Mouse (Mus musculus) mesoderm, embryonic 11.5 days (tissue): ENCODE results near the gene Il18rap.
A peak's percentile ranks its signal among the peaks of the same experiment; 100 is the strongest.
"Not testable (repeated sequence)": the region's sequence is repeated elsewhere in the genome, so short reads cannot be mapped to it uniquely, and the experiment has no call there.

Source experiments
- DNase-seq: peaks from one replicate; pipeline ENCODE4 v3.0.0-alpha.2; 2012; ENCODE audit warnings: low read depth, low spot score

Gene Il18rap

DNA sequence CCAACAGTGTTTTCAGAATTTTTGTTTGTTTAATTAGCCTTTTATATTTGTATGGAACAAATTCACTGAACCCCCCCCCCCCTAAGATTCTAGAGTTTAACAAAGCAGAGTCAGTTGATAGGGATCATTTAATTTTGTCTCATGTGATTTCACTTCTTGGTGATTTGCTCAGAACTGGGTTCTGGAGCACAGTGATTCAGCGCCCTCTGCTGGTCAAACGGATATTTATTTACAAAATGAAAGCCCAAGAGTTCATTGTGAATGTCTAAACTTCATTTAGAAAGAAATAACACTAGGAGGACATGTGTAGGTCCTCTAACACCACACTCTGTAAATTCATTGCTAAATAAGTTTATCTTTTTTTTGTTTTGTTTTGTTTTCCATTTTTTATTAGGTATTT, 29.5 kb downstream of the Il18rap start:
- peak; percentile 73 for DNase-seq

DNA sequence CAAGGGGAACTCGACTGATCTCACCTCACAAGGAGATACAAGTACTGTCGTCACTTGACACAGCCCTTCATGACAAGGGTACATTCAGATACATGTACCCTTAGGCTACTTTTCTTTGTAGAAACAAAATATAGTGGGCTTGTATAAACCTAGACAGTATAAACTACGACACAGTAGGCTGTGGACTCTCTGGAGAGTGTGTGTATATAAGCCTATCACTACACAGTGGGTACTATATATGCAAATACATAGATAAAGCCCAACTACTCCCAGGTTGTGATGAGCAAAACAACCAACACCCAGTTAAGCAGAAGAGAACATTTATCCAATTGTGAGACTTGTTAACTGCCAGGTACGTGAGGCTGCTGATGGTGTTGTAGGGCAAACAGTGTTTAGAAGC, 31.5 kb downstream of the Il18rap start:
- no peak for DNase-seq

DNA sequence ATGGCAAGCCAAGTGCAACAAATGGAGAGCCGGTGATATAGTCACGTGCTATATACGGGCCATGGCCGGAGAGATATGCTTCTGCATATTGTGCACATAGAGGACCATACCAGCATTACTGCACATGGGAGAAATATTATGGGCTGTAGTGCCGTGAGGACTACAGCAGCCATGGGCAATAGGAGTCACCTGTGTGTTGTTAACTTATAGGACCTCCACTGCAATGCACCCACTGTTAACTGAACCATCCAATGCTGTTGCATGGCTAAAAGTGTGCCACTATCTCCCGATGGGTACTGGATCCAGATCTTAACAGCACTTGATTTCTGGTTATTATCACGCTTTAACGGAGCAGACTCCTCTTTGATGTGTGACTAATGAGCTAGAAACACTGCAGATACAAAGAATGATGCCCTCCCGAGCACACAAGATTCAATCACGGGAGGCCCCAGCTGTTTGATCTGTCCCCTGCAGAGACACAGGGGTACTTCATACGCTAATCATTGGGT, 32.0 kb downstream of the Il18rap start:
- no peak for DNase-seq

DNA sequence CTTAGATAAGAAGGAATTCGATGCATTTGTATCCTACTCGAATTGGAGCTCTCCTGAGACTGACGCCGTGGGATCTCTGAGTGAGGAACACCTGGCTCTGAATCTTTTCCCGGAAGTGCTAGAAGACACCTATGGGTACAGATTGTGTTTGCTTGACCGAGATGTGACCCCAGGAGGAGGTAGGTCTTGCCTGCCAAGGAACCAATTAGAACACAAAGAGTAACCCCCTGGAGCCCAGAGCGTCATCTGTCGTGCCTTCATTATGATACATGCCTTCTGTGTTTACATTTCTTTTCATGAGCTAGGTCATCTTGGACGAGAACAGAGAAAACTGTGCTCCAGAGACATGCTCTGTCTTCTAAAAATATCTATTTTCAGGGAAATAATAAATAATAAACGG, 32.6 kb downstream of the Il18rap start:
- peak; percentile 21 for DNase-seq

DNA sequence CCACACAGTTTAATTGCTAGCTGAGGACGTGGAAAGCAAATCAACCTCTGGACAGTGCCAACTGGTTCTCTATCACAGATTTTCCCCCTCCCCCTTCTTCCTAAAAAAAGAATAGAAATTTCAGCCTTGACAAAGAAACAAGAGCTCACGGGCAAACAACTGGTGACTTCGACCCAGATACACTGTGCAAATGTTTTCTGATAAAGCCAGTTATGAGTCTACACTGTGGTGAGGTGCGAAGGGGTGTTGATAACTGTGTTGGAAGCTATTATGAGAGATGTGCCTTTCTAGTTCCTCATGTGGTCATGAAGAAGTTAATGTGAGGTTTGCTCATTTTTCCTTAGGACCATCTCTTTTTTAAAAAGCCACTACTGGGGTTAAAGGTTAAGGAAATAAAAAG, 54.2 kb downstream of the Il18rap start:
- no peak for DNase-seq

DNA sequence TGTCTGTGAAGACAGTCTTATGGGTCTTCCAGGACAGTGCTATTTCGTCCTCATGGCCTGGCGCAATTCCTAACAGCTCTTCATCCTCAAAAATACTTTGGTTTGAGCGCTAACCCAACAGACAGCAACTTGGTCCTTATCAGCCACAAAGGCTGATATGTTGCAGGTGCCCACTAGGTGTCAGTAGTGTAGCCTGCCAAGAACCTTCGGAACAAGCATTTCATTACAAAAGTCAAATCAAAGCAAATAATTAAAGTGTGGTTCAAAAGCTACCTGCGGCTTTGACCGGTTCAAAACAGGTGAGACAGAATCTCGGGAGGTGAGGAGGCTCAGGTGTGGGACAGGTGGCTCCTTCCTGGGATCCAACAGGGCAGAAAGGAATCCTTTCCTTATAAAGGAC, 64.6 kb downstream of the Il18rap start, which contains the start of gene Slc9a4:
Slc9a4 (plus strand) TSS at position 298 of the 400 bp plus-strand sequence.
- peak; percentile 48 for DNase-seq

DNA sequence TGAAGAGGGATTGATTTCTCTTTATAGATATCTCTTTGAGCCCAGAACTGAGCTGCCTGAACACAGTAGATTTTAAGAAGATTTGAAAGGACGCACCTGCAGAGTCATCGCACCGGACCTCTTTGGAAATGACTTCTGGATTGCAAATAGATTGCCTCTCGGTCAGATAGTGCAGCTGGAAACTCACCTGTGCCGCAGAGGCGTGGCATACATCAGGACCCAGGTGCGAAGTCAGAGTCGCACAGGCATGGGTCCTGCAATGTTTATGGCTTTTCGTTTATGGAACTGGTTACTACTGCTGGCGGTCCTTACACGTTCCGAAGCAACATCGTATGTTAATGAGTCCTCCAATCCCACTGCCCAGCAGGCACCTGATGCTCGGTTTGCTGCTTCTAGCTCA, 65.1 kb downstream of the Il18rap start:
- DNase-seq: no peak

DNA sequence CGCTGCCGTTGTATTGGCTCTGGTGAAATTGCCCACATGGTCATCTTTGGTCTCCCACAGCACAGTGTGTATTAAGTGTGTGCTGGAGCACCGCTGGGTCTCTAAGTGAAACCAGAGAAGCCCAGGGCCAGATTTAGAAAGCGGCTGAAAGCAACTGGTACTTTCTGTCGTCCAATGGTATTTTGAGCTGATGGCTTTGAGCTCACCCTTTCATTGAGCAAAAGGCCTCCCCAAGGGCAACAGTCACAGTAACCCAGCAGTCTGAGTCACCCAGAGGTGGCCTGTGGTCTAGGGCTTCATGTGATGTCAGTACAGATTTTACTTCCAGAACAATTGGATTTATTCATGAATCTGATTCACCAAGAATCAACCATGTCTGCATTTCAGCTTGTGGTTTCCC, 71.6 kb downstream of the Il18rap start:
- DNase-seq: no peak

DNA sequence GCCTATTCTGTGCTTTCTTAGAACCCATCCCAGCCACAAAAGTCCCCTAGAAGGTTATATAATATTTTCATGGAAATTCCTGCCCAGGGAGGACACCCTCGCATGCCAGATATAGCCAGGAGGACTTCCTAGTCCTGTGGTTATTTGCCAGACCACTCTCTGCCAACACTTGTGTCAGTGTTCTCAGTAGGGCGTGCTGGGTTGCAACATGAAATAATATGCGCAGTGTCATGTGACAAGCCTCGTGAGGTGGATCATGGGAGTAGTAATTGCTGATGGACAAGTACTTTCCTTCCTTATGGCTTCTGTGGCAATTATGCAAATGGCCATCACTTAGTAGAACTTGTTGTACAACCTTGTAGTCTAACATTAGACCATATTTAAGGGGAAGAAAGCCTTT, 75.8 kb downstream of the Il18rap start:
- no peak for DNase-seq

DNA sequence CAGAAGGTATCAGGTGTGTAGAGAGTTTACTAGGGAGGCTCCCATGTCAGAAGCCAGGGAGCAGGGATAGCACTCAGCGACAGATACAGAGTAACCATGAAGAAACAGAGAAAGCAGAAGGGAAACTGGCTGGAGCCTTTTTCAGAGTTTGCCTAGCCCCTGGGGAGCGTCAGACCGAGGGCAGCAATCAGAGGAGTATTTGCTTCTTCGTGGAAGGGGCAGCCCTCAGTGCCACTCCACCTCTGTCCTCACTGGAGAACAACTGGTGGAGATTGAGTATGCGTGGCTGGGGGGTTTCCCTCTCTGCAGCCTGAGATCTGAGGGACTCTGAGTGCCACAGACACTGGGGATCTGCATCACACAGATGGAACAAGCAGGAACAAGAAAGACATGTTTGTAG, 82.7 kb downstream of the Il18rap start:
- no peak for DNase-seq

- DNase-seq: not testable (repeated sequence)
These were observed 84.5 kb downstream of the Il18rap start for GRCm38 (mm10) chr1:40599661-40600060.

DNA sequence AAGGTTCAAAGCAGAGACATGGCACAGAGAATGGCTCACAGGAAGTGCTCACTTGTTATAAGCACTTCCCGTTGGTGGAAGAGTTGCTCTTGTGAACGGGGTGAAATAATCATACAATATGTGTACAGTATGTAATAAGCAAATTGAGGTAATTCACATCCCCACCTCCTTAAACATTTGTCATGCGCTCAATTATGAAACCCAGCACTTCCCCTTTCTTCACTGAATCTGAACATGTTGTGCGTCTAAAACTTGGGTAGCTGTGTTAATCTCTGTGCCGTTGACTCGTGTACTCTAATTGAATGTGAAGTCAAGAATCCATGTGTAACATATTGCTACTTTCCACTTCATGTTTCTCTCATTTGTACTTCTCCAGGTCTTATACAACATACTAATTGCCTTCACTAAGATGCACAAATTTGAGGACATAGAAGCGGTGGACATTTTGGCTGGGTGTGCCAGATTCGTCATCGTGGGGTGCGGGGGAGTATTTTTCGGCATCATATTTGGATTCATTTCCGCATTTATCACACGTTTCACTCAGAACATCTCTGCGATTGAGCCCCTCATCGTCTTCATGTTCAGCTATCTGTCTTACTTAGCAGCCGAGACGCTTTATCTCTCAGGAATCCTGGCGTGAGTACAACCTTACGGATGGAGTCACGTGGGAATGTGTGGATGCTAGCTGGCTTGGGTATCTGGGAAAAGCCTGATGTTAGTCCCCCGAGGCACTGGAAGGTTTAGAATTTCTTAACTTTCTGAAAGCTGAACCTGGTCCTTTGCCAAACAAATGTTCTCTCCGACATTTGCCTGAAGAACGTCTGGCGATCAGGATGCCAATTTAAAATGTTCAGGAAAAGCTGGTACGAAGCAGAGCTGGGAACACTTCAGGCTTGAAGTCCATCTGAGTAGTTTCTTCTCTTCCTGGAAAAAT, 85.5 kb downstream of the Il18rap start:
- no peak for DNase-seq
